Mouse (Mus musculus) ES-E14 (cell line): ENCODE measurements at regions not wholly inside any gene's neighbourhood (a gene's known extent, or its start where the extent isn't known, plus 50 kb on each side); places are given as distances from the start of the nearest gene placed in this dataset.

Experiments used
- DNase-seq: peaks from one replicate; pipeline ENCODE4 v3.0.0-alpha.2; 2013; ENCODE audit warnings: low read depth, low spot score
- H3K27ac ChIP-seq: 2 replicates; pipeline ENCODE4 v1.5.1; 2012; ENCODE audit warnings: low read depth, mild to moderate bottlenecking, low read length, moderate library complexity, mixed read lengths; ENCODE audit not compliant: poor library complexity, insufficient read depth, severe bottlenecking
- H3K36me3 ChIP-seq: 2 replicates; pipeline ENCODE4 v1.6.1; 2012; ENCODE audit warnings: mild to moderate bottlenecking, low read length, moderate library complexity, mixed read lengths; ENCODE audit not compliant: control insufficient read depth, poor library complexity, insufficient read depth, severe bottlenecking
- H3K4me1 ChIP-seq, 2 experiments: fragments of 150-350 bp in 1 of 2; sonication (generic) in 1 of 2; 2 replicates each; pipeline ENCODE4 v1.6.1; 2012; ENCODE audit warnings: low read length in 2 of 2, mild to moderate bottlenecking in 1 of 2, mixed read lengths in 1 of 2; ENCODE audit not compliant: control insufficient read depth in 2 of 2, insufficient read depth in 2 of 2, poor library complexity in 1 of 2
- H3K4me3 ChIP-seq, 2 experiments: fragments of 150-350 bp in 1 of 2; sonication (generic) in 1 of 2; 2 replicates each; pipeline ENCODE4 v1.5.1; 2012; ENCODE audit warnings: low read length in 2 of 2, low read depth in 1 of 2, mild to moderate bottlenecking in 1 of 2, mixed read lengths in 1 of 2; ENCODE audit not compliant: insufficient read depth in 1 of 2, poor library complexity in 1 of 2, severe bottlenecking in 1 of 2
- H3K9ac ChIP-seq: 2 replicates; pipeline ENCODE4 v1.6.1; 2012; ENCODE audit warnings: low read depth, mild to moderate bottlenecking, low read length, mixed read lengths; ENCODE audit not compliant: poor library complexity, insufficient read depth, severe bottlenecking
- H3K9me3 ChIP-seq: fragments of 150-350 bp; sonication (generic); 2 replicates; pipeline ENCODE4 v1.6.1; 2012; ENCODE audit warnings: low read depth, mild to moderate bottlenecking, low read length; ENCODE audit not compliant: control insufficient read depth, insufficient read depth
- CHD2 ChIP-seq: IDR thresholded peaks from 2 replicates; pipeline ENCODE4 v1.6.1; 2014; ENCODE audit warnings: mild to moderate bottlenecking, low read depth, low read length, inconsistent platforms
- HCFC1 ChIP-seq: IDR thresholded peaks from 2 replicates; pipeline ENCODE4 v1.6.1; 2012; ENCODE audit warnings: low read length, inconsistent platforms, borderline replicate concordance; ENCODE audit not compliant: insufficient read depth
- MAFK ChIP-seq: IDR thresholded peaks from 2 replicates; pipeline ENCODE4 v1.6.1; 2014; ENCODE audit warnings: mild to moderate bottlenecking, low read depth, low read length, inconsistent platforms; ENCODE audit not compliant: insufficient read depth
- ZC3H11A ChIP-seq: IDR thresholded peaks from 2 replicates; pipeline ENCODE4 v1.6.1; 2012; ENCODE audit warnings: low read depth, mild to moderate bottlenecking, inconsistent platforms, low read length, borderline replicate concordance
- ZNF384 ChIP-seq: IDR thresholded peaks from 2 replicates; pipeline ENCODE4 v1.6.1; 2012; ENCODE audit warnings: low read depth, low read length, inconsistent platforms
- in situ Hi-C, 2 experiments: fragments of 600-800 bp; cut with MboI; formaldehyde crosslinking; loops; one replicate each; pipeline ENCODE4 v1.15.1; 2025; ENCODE audit warnings: low sequenced_read_pairs in 2 of 2, inconsistent platforms in 1 of 2; ENCODE audit not compliant: unreplicated experiment in 2 of 2

- DNase-seq: no peak
- H3K9me3 ChIP-seq: no peaks in the 10 kb centered on the region
- no peaks in the 10 kb centered on the region for H3K36me3 ChIP-seq
- no peaks in the 10 kb centered on the region for H3K4me1 ChIP-seq
- no peak for TF ChIP-seq MAFK
- TF ChIP-seq HCFC1: no peak
- no peak for TF ChIP-seq CHD2
- no peak for TF ChIP-seq ZNF384
- no peak overlapping the region for H3K27ac ChIP-seq
- in situ Hi-C loops: loop anchor here in 1 of 2 experiments (25.0 kb wide), 1 partner anchor 245 kb away; no protein-coding TSS in a partner anchor
- H3K9ac ChIP-seq: no peak overlapping the region
- no peak overlapping the region for H3K4me3 ChIP-seq
Measured at GRCm38 (mm10) chr3:121892675-121893074, 59.7 kb upstream of the Arhgap29 start.

GRCm38 (mm10) chr3:121891338-121891737, 61.0 kb upstream of the Arhgap29 start:
- peaks cover 0 to under 1% of the 10 kb centered on the region in 2 experiments; a peak in 1 of 4 replicates for H3K4me1 ChIP-seq
- TF ChIP-seq HCFC1 (no peak), MAFK (no peak), ZC3H11A (no peak), ZNF384 (no peak), CHD2 (no peak)
- no peak overlapping the region for H3K4me3 ChIP-seq
- no peak overlapping the region for H3K9ac ChIP-seq
- no peak overlapping the region for H3K27ac ChIP-seq
- H3K36me3 ChIP-seq: no peaks in the 10 kb centered on the region
- DNase-seq: no peak
- in situ Hi-C loops: loop anchor here in 1 of 2 experiments (25.0 kb wide), 1 partner anchor 246 kb away; no protein-coding TSS in a partner anchor
- H3K9me3 ChIP-seq: no peaks in the 10 kb centered on the region

- Histone ChIP-seq H3K9ac (no peak overlapping the region), H3K9me3 (no peaks in the 10 kb centered on the region), H3K36me3 (no peaks in the 10 kb centered on the region), H3K4me1 (peaks cover 0 to 6% of the 10 kb centered on the region in 2 experiments; a peak in 2 of 4 replicates), H3K4me3 (no peak overlapping the region), H3K27ac (no peak overlapping the region)
- no peak for DNase-seq
- in situ Hi-C loops: loop anchor here in 1 of 2 experiments (25.0 kb wide), 1 partner anchor 247 kb away; no protein-coding TSS in a partner anchor
- TF ChIP-seq ZC3H11A (no peak), ZNF384 (no peak), HCFC1 (no peak), CHD2 (no peak), MAFK (no peak)
Measured at GRCm38 (mm10) chr3:121890563-121890962, 61.8 kb upstream of the Arhgap29 start.

- H3K4me3 ChIP-seq: no peak overlapping the region
- peaks cover 0 to 8% of the 10 kb centered on the region in 2 experiments; a peak in 2 of 4 replicates for H3K4me1 ChIP-seq
- no peak overlapping the region for H3K9ac ChIP-seq
- H3K9me3 ChIP-seq: no peaks in the 10 kb centered on the region
- in situ Hi-C loops: loop anchor here (5.0 to 25.0 kb wide), 2 partner anchors 250 to 255 kb away; no protein-coding TSS in a partner anchor
- H3K36me3 ChIP-seq: no peaks in the 10 kb centered on the region
- DNase-seq: no peak
- TF ChIP-seq ZC3H11A: no peak
- no peak for TF ChIP-seq CHD2
- TF ChIP-seq MAFK: no peak
- no peak for TF ChIP-seq HCFC1
- TF ChIP-seq ZNF384: no peak
- H3K27ac ChIP-seq: no peak overlapping the region
Measured at GRCm38 (mm10) chr3:121886870-121887605, 65.3 kb upstream of the Arhgap29 start.
